Mouse (Mus musculus): Measurements from ENCODE around the gene Kif11. TPM values are rescaled to one million over a fixed set of nuclear protein-coding genes. Genes with fewer than 3 reads are reported as not detected.

Kif11 gene
- polyA plus RNA-seq, 1 experiment from 2014 or later, result 73.5 TPM

Other genes starting within 250 kb of the Kif11 start
- 152 and 157 TPM in 2 replicates for gene March5, start 168.9 kb upstream of the Kif11 start, polyA plus RNA-seq (2014; fragmentation: Nextera tagmentation; extraction: Ambion mirVana)
- 2.4 and 4.9 TPM in 2 replicates for gene Cpeb3, start 167.8 kb upstream of the Kif11 start, polyA plus RNA-seq (2014; fragmentation: Nextera tagmentation; extraction: Ambion mirVana)
- 49.0 and 58.2 TPM in 2 replicates for gene Ide, start 38.6 kb upstream of the Kif11 start, polyA plus RNA-seq (2014; fragmentation: Nextera tagmentation; extraction: Ambion mirVana)
- gene Hhex, start 58.4 kb downstream of the Kif11 start, polyA plus RNA-seq (2014; fragmentation: Nextera tagmentation; extraction: Ambion mirVana), result 5.5 and 5.8 TPM in 2 replicates
- 10.1 and 11.0 TPM in 2 replicates for gene Exoc6, start 174.0 kb downstream of the Kif11 start, polyA plus RNA-seq (2014; fragmentation: Nextera tagmentation; extraction: Ambion mirVana)